Comparison of ENCODE assay signal across 8 mouse cellular contexts in the genomic region with DNA sequence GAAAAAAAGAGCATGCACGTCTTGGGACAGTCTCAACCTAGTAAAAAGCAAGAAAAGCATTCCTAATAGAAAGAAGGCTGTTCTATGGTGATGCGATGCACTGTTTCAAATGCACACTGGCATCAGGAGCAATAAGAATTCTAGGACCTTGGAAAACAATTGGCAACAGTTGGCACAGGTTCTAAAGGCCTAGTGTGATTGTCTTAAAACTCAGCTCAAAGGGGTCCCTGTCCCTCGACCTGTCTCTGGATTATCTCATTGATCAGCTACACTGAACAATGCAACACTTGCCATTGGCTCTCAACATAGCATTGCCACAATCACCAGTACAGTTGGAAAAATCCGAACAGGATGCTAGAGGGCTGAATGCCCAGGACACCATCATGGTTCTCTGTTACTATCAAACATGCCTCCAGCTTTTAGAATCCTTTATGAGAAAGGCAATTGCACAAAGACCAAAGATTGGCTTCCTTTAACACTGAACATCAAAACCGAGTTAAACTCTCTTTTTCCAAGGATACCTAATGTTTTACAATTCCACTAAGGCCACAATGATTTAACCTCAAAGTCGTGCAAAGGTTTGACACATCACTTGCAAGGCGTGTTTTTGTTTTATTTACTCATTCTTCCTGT.
A peak's percentile ranks its signal among the peaks of the same experiment; 100 is the strongest.
DNase-seq lines count a peak whose midpoint lies in the region; ATAC-seq lines count a peak whose summit lies in the region.

No protein-coding gene starts in this region.

- H3K4me3 ChIP-seq in lung, embryonic 15.5 days = peak overlapping the region; percentile 47
- H3K4me3 ChIP-seq in limb, embryonic 13.5 days = peak overlapping the region; percentile 52
- peak overlapping the region; percentile 38; the same call in 1 of the 2 replicates for H3K4me3 ChIP-seq in stomach, embryonic 14.5 days (ENCODE audit: low read depth, low read length)

- ATAC-seq in lung, embryonic 15.5 days (ENCODE audit: borderline replicate concordance, extremely low read depth, low FRiP score, low TSS enrichment) = no peak
- ATAC-seq in limb, embryonic 13.5 days (ENCODE audit: low FRiP score, low read depth) = no peak
- ATAC-seq in stomach, embryonic 14.5 days (ENCODE audit: insufficient number of reproducible peaks, insufficient read depth, low FRiP score, low read depth) = no peak
- ATAC-seq in erythroblast, adult 5-6 weeks (replicated peaks; ENCODE audit: low FRiP score, poor library complexity, severe bottlenecking) = no peak

- peaks cover 14% of the 10 kb centered on the region; the same call in 1 of the 2 replicates for H3K4me1 ChIP-seq in lung, embryonic 15.5 days
- H3K4me1 ChIP-seq in limb, embryonic 13.5 days = peaks cover 10% of the 10 kb centered on the region
- H3K4me1 ChIP-seq in stomach, embryonic 14.5 days (ENCODE audit: control insufficient read depth, insufficient read depth, low read length) = 0 out of 2 replicates have a peak, but pooled peaks cover 3% of the 10 kb centered on the region

- H3K27me3 ChIP-seq in lung, embryonic 15.5 days = no peaks in the 10 kb centered on the region
- H3K27me3 ChIP-seq in limb, embryonic 13.5 days = no peaks in the 10 kb centered on the region
- no peaks in the 10 kb centered on the region for H3K27me3 ChIP-seq in stomach, embryonic 14.5 days (ENCODE audit: control insufficient read depth, insufficient read depth, low read length)

- DNase-seq in cerebellum, adult 8-10 months = peak; percentile 17
- DNase-seq in cerebellum, postnatal 4 days (ENCODE audit: low spot score in 2 of 2) = no peak
- no peak for DNase-seq in lung, postnatal 4 days
- DNase-seq in urinary bladder, adult 18-20 months (ENCODE audit: low spot score in 2 of 2) = no peak

- H3K27ac ChIP-seq in lung, embryonic 15.5 days = peak overlapping the region; percentile 95; the same call in 1 of the 2 replicates
- H3K27ac ChIP-seq in limb, embryonic 13.5 days = no peak overlapping the region
- H3K27ac ChIP-seq in stomach, embryonic 14.5 days (ENCODE audit: low read length) = no peak overlapping the region

- no peaks in the 10 kb centered on the region for H3K36me3 ChIP-seq in lung, embryonic 15.5 days
- H3K36me3 ChIP-seq in limb, embryonic 13.5 days = no peaks in the 10 kb centered on the region
- H3K36me3 ChIP-seq in stomach, embryonic 14.5 days (ENCODE audit: control insufficient read depth, insufficient read depth, low read length) = no peaks in the 10 kb centered on the region

- H3K4me2 ChIP-seq in lung, embryonic 15.5 days = peak overlapping the region; percentile 78; the same call in 1 of the 2 replicates
- H3K4me2 ChIP-seq in limb, embryonic 13.5 days (replicated peaks) = peak overlapping the region; percentile 80
- H3K4me2 ChIP-seq in stomach, embryonic 14.5 days (replicated peaks; ENCODE audit: low read depth, low read length) = peak overlapping the region; percentile 61

- 48% methylated on average over 7 of the region's 7 CpGs for WGBS in lung, embryonic 15.5 days
- WGBS in limb, embryonic 13.5 days = 55% methylated on average over 7 of the region's 7 CpGs
- WGBS in stomach, embryonic 14.5 days = 52% methylated on average over 7 of the region's 7 CpGs

- H3K9me3 ChIP-seq in lung, embryonic 15.5 days = no peaks in the 10 kb centered on the region
- no peaks in the 10 kb centered on the region for H3K9me3 ChIP-seq in limb, embryonic 13.5 days
- no peaks in the 10 kb centered on the region for H3K9me3 ChIP-seq in stomach, embryonic 14.5 days (ENCODE audit: control insufficient read depth, low read depth, low read length)

- H3K9ac ChIP-seq in lung, embryonic 15.5 days = no peak overlapping the region
- H3K9ac ChIP-seq in limb, embryonic 13.5 days = no peak overlapping the region
- H3K9ac ChIP-seq in stomach, embryonic 14.5 days (replicated peaks; ENCODE audit: low read depth, low read length) = no peak overlapping the region
